Mouse (Mus musculus) forebrain, embryonic 16.5 days (tissue): ENCODE measurements around the gene Nup133. TPM values are rescaled to one million over a fixed set of nuclear protein-coding genes. Genes with fewer than 3 reads are reported as not detected.
A peak's percentile ranks its signal among the peaks of the same experiment; 100 is the strongest.

Experiments used
- ATAC-seq: fragments of 200-750 bp; cut with Nextera tagmentation; 2 replicates; pipeline ENCODE4 v1.8.0; 2017; ENCODE audit warnings: mild to moderate bottlenecking, moderate library complexity
- H3K27ac ChIP-seq: fragments of 300-500 bp; sonication (generic); 2 replicates; pipeline ENCODE4 v1.5.1; 2014; ENCODE audit warnings: low read length, control low read depth
- H3K27me3 ChIP-seq: fragments of 300-500 bp; sonication (generic); replicated peaks from 2 replicates; pipeline ENCODE4 v1.6.1; 2014; ENCODE audit warnings: low read length; ENCODE audit not compliant: control insufficient read depth, insufficient read depth
- H3K36me3 ChIP-seq: fragments of 300-500 bp; sonication (generic); 2 replicates; pipeline ENCODE4 v1.6.1; 2014; ENCODE audit not compliant: control insufficient read depth, insufficient read depth
- H3K4me1 ChIP-seq: fragments of 300-500 bp; sonication (generic); replicated peaks from 2 replicates; pipeline ENCODE4 v1.6.1; 2014; ENCODE audit warnings: low read length; ENCODE audit not compliant: control insufficient read depth, insufficient read depth
- H3K4me2 ChIP-seq: fragments of 300-500 bp; sonication (generic); 2 replicates; pipeline ENCODE4 v1.6.1; 2014; ENCODE audit warnings: mild to moderate bottlenecking, low read length, control low read depth
- H3K4me3 ChIP-seq: fragments of 300-500 bp; sonication (generic); replicated peaks from 2 replicates; pipeline ENCODE4 v1.5.1; 2014; ENCODE audit warnings: mild to moderate bottlenecking, low read length, control low read depth
- H3K9ac ChIP-seq: fragments of 300-500 bp; sonication (generic); replicated peaks from 2 replicates; pipeline ENCODE4 v1.6.1; 2014; ENCODE audit warnings: low read depth, low read length, control low read depth
- H3K9me3 ChIP-seq: fragments of 300-500 bp; sonication (generic); 2 replicates; pipeline ENCODE4 v1.6.1; 2016; ENCODE audit warnings: low read length; ENCODE audit not compliant: control insufficient read depth
- WGBS: fragments of 180-500 bp; shearing (Covaris S2); extraction: QIAGEN DNeasy Blood & Tissue Kit; methylation state at CpG from one replicate; pipeline ENCODE4 v1.1.7; 2014; 5-methylcytosine and 5-hydroxymethylcytosine counted together
- polyA plus RNA-seq: library from polyadenylated mRNA; unstranded; fragments of >200 nt; fragmentation: Nextera tagmentation; extraction: Ambion mirVana; gene quantifications from 2 replicates; pipeline ENCODE4 v1.2.1, GENCODE M21; 2015

Gene Nup133
- 31.5 and 31.8 TPM in 2 replicates for polyA plus RNA-seq

DNA sequence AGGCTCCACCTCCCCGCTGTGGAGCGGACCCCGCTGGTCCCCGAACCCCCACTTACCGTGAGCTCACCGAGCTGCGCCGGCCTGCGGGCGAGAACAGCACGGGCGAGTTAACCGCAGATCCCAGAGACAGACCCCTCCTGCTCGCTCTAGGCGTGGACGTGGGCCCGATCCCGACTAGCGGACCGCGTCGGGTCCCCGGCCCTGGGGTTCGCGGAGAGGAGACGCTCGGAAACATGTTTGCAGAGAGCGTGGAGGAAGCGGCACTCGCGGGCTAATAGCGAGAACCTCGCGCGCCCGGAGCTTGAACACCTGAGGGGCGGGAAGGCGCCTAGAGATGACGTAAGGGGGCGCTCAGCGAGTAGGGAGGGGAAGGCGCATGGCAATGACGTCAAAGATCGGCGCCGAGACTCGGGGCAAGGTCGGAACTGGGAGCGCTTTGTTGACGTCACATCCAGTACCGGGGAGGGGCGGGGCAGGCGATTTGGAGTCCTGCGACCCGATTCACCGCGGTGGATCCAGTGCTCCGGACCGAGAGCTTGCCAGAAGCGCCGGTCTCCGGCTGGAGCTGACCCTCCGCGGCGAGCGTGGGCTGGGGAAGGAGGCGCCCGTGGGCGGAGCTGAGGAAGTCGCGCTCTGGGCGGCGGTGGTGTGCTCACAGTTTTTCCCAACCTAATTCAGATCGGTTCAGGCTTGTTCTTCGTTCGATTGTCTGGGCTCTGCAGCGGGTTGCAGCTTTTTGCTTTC lies at the start of gene Nup133:
TSS of gene Nup133 (minus strand) at position 324 of the 744 bp plus-strand sequence.
- peak; percentile 80 for ATAC-seq
- Histone ChIP-seq H3K4me3 (peak within 1 kb of the TSS; percentile 87), H3K4me1 (peaks cover 11% of the 10 kb centered on the region), H3K9me3 (no peaks in the 10 kb centered on the region), H3K27ac (peak within 1 kb of the TSS; percentile 88), H3K27me3 (no peaks in the 10 kb centered on the region), H3K4me2 (peak within 1 kb of the TSS; percentile 81), H3K9ac (peak within 1 kb of the TSS; percentile 83), H3K36me3 (peaks cover 13% of the 10 kb centered on the region)
- under 1% methylated on average over 76 of the region's 77 CpGs for WGBS

DNA sequence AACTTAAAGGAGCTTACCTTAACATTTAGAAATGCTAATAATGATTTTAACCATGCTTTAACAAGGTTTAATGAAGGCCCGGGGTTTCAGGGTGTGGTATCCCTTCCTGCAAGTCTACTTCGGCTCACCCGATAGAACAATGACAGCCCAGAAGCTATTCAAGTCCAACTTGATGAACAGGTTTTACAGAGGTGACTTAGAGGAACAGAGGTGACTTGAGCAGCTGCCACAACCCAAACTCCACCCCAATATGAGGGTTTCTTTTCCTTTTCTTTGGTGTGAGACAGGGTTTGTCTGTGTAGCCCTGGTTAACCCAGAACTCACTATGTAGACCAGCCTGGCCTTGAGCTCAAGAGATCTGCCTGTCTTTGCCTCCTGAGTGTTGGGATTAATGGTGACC lies 44.9 kb upstream of the Nup133 start:
- Histone ChIP-seq H3K36me3 (peaks cover 6% of the 10 kb centered on the region; the same call in 1 of the 2 replicates), H3K27ac (no peak overlapping the region), H3K9me3 (no peaks in the 10 kb centered on the region), H3K4me1 (no peaks in the 10 kb centered on the region; the same call in 1 of the 2 replicates), H3K27me3 (no peaks in the 10 kb centered on the region), H3K4me2 (no peak overlapping the region), H3K4me3 (no peak overlapping the region), H3K9ac (no peak overlapping the region)
- 97% methylated on average over 3 of the region's 3 CpGs for WGBS
- ATAC-seq: no peak

DNA sequence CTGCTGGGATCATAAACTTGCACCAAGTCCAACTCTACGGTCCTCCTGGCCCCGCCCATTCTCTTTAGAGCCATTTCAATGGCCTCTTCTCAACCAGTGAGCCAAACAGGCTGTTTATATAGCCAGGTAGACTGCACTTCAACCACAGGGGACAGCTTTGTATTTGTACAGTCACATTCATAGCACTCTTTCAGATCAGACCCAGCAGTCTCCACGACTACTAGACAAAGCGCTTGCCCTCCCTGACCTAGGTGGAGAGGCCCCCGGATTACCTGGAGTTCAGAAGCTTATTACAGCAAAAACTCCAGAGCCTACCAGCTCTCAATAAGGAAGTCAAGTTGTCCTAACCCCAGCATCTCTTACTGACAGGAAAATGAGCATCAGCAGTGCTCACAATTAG lies 44.5 kb upstream of the Nup133 start:
- Histone ChIP-seq H3K27me3 (no peaks in the 10 kb centered on the region), H3K4me3 (no peak overlapping the region), H3K9me3 (no peaks in the 10 kb centered on the region), H3K9ac (no peak overlapping the region), H3K36me3 (peaks cover 6% of the 10 kb centered on the region; the same call in 1 of the 2 replicates), H3K4me1 (no peaks in the 10 kb centered on the region; the same call in 1 of the 2 replicates), H3K4me2 (no peak overlapping the region), H3K27ac (no peak overlapping the region)
- no peak for ATAC-seq
- WGBS: 92% methylated on average over 5 of the region's 5 CpGs

DNA sequence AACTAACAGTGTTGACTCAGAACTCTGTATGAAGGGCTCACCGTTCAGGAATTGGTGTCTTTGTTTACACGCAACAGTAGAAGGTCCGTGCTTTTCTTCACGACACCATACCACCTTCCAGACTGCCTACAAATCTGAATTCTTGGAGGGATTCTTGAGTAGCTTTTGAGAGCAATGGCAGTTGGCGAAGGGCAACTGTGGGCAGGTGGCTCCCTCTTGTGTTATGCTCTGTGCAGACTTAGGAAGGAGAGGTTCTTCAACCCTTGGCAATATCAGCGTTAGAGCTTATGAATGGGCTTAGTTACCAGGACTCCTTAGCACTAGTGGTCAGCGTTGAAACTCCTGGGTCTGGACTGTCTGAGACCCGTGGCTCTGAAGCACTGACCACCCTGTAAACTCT lies 43.5 kb upstream of the Nup133 start:
- H3K27ac ChIP-seq: no peak overlapping the region
- ATAC-seq: no peak
- 65% methylated on average over 8 of the region's 8 CpGs for WGBS

DNA sequence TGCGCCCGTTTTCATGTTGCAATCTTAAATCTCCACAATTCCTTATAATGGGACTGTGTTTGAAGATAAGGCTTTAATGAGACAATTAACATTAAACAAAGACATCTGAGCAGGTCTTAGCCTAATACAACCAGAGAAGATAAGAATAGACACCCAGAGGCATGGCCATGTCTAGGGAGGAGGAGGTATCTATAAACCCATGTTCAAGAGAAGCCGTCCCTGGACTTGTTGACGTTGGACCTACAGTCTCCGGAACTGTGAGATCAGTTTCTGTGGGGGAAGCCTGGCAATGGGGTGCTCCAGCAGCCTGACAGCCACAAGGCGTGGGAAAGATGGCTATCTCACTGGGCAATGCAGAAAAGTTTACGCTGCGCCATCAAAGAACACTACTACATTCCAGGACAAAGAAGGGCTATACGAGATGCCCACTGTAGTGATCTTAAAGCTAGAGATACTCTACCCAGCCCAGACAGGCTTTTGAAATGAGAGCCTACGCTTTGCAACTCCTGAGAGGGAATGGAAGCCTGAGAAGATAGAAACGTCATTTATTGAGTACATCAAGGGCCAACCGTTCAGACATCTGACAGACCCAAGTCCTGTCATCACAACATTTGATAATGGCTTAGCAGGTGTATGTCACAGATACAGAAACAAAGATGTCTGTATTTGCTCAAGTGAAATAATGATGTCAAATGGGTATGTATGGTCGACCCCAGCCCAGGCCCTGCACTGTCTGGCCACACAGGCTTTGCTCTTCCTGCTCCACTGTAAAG lies 41.4 kb upstream of the Nup133 start:
- H3K4me1 ChIP-seq: no peaks in the 10 kb centered on the region; the same call in 1 of the 2 replicates
- 93% methylated on average over 13 of the region's 13 CpGs for WGBS
- no peaks in the 10 kb centered on the region for H3K27me3 ChIP-seq
- no peaks in the 10 kb centered on the region for H3K36me3 ChIP-seq
- H3K4me3 ChIP-seq: no peak overlapping the region
- no peaks in the 10 kb centered on the region for H3K9me3 ChIP-seq
- H3K4me2 ChIP-seq: no peak overlapping the region
- no peak overlapping the region for H3K9ac ChIP-seq
- ATAC-seq: no peak
- no peak overlapping the region for H3K27ac ChIP-seq

More for the DNA sequence above, 43.5 kb upstream of the Nup133 start:
- H3K9ac ChIP-seq: no peak overlapping the region
- H3K4me3 ChIP-seq: no peak overlapping the region
- H3K36me3 ChIP-seq: peaks cover 6% of the 10 kb centered on the region; the same call in 1 of the 2 replicates
- no peaks in the 10 kb centered on the region; the same call in 1 of the 2 replicates for H3K4me1 ChIP-seq
- no peaks in the 10 kb centered on the region for H3K27me3 ChIP-seq
- no peaks in the 10 kb centered on the region for H3K9me3 ChIP-seq
- no peak overlapping the region for H3K4me2 ChIP-seq

DNA sequence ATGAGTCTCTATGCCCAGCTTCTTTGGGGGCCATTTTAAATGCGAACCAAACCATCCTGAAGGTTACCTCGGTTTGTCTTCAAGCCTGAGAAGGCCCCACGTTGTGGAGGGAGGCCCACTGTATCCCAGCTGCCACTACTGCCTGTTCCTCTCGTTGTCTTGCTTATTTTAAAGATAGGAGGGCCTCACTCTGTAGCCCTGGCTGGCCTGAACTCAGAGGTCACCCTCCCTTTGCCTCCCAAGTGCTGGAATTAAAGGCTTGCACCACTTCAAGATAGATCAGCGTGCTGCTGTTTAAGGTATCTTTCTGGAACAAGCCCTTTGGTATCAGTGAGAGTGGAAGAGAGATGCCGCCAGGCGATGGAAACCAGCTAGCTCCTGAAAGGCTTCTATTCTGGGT lies 40.1 kb upstream of the Nup133 start:
- 81% methylated on average over 7 of the region's 7 CpGs for WGBS
- Histone ChIP-seq H3K4me3 (no peak overlapping the region), H3K9me3 (no peaks in the 10 kb centered on the region)

DNA sequence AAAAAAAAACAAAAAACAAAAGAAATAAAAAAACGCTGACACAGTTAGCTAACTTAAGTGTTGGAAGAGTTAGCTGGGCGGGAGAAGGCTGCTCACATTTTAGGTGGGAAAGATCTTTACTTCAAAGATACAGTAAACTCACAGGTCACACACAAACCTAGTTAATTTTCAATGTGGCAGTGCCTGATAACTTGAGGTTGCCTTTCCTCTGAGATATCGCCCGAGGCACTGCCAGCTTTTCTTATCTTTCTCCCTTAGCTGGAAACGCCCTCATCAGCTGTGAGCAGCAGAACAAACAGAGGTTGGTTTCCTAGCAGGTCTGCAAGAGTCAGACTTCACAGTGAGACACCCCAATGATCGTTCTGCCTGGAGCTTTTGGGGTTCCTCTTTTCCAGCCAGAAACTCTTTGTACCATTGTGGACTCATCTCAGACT lies 39.6 kb upstream of the Nup133 start:
- H3K36me3 ChIP-seq: no peaks in the 10 kb centered on the region
- no peak overlapping the region for H3K27ac ChIP-seq
- H3K9me3 ChIP-seq: no peaks in the 10 kb centered on the region
- no peak for ATAC-seq
- no peak overlapping the region for H3K4me3 ChIP-seq
- no peaks in the 10 kb centered on the region for H3K27me3 ChIP-seq
- no peak overlapping the region for H3K4me2 ChIP-seq
- no peak overlapping the region for H3K9ac ChIP-seq
- 76% methylated on average over 6 of the region's 6 CpGs for WGBS
- H3K4me1 ChIP-seq: no peaks in the 10 kb centered on the region; the same call in 1 of the 2 replicates

More for the DNA sequence above, 40.1 kb upstream of the Nup133 start:
- H3K27ac ChIP-seq: no peak overlapping the region
- H3K4me2 ChIP-seq: no peak overlapping the region
- no peaks in the 10 kb centered on the region for H3K27me3 ChIP-seq
- H3K4me1 ChIP-seq: no peaks in the 10 kb centered on the region; the same call in 1 of the 2 replicates
- no peak for ATAC-seq
- no peaks in the 10 kb centered on the region for H3K36me3 ChIP-seq
- H3K9ac ChIP-seq: no peak overlapping the region

DNA sequence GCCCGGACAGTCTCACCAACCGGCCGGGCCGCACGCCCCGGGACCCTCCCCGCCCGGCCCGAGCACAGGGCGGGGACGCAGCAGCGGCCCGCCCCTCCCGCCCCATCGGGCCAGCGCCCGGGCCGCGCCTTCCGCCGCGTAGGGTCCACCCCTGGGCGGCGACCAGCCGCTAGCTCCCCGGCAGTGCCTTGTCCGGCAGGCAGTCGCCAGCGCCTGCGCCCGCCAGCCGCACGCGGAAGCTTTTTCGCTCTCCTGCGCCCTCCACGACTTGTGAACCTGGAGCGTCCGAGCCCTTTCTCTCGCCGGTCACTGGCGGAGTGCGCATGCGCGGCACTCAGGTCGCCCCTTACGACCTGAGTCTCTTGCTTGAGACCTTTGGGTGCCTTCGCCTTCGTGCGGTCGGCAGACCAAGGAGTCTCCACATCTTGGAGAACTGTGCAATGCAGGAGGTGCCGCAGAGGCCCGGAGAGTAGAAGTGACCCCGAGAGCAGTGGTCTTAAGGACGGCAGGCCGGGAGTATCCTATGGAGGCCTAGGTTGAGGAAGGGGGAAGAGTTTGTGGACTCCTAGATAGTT lies 33.8 kb upstream of the Nup133 start, which contains the start of gene Abcb10:
TSS of gene Abcb10 (minus strand) at position 297 of the 575 bp plus-strand sequence.
- H3K4me2 ChIP-seq: peak within 1 kb of the TSS; percentile 92
- H3K36me3 ChIP-seq: no peaks in the 10 kb centered on the region
- H3K9me3 ChIP-seq: no peaks in the 10 kb centered on the region
- peak within 1 kb of the TSS; percentile 80 for H3K4me3 ChIP-seq
- no peaks in the 10 kb centered on the region for H3K27me3 ChIP-seq
- peaks cover 19% of the 10 kb centered on the region for H3K4me1 ChIP-seq
- peak; percentile 88 for ATAC-seq
- WGBS: under 1% methylated on average over 54 of the region's 56 CpGs
- H3K9ac ChIP-seq: peak within 1 kb of the TSS; percentile 84
- H3K27ac ChIP-seq: peak within 1 kb of the TSS; percentile 21; the same call in 1 of the 2 replicates
